Comparison of ENCODE assay signal across 12 mouse cellular contexts in the genomic region with DNA sequence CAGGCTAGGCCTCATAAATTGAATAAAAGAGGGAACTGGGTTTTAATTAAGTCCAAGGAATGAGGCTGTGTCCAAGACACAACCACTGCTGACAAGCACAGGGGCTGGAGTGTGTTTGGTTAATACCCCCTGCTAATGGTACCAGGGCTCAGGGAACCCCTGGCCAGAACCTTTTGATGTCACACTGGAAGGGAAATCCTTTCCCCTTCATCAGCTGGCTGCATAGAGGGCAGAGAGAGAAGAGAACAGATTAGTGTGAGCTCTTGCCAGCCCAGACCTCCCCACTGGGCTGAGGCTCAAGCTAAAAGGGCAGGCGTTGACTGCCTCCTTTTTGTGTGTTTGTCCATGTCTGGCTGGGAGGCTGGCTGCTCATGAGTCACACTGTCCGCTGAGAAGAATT.
DNase-seq lines count a peak whose midpoint lies in the region; ATAC-seq and TF ChIP-seq lines count a peak whose summit lies in the region.
"Had no signal": no experiment of that assay in that cellular context is flagged by ENCODE, and none has a peak within 500 bp of the region (broad histone marks: within the 10 kb centered on the region; RNA-seq: fewer than 3 reads in every experiment).

No protein-coding gene starts in this region.

- WGBS in lung, embryonic 14.5 days: 45% methylated on average over 2 of the region's 2 CpGs
- WGBS in forebrain, embryonic 13.5 days: 8% methylated on average over 2 of the region's 2 CpGs
- WGBS in midbrain, embryonic 11.5 days: 15% methylated on average over 2 of the region's 2 CpGs
- 64% methylated on average over 2 of the region's 2 CpGs for WGBS in intestine, embryonic 16.5 days
- 66% methylated on average over 2 of the region's 2 CpGs for WGBS in intestine, embryonic 15.5 days

- no peaks in the 10 kb centered on the region for H3K36me3 ChIP-seq in lung, embryonic 14.5 days (ENCODE audit: insufficient read depth)
- H3K36me3 ChIP-seq in forebrain, embryonic 13.5 days (ENCODE audit: poor library complexity, severe bottlenecking): no peaks in the 10 kb centered on the region
- H3K36me3 ChIP-seq in midbrain, embryonic 11.5 days (ENCODE audit: control insufficient read depth, insufficient read depth, low read length): no peaks in the 10 kb centered on the region
- H3K36me3 ChIP-seq in intestine, embryonic 16.5 days (ENCODE audit: control insufficient read depth, insufficient read depth, low read length): no peaks in the 10 kb centered on the region
- H3K36me3 ChIP-seq in intestine, embryonic 15.5 days: no peaks in the 10 kb centered on the region
- H3K36me3 ChIP-seq: embryonic facial prominence, embryonic 12.5 days had no signal

- no peak for ATAC-seq in lung, embryonic 14.5 days (ENCODE audit: insufficient read depth)
- peak; percentile 89 for ATAC-seq in forebrain, embryonic 13.5 days
- ATAC-seq in midbrain, embryonic 11.5 days (ENCODE audit: low FRiP score): peak; percentile 69
- ATAC-seq in intestine, embryonic 16.5 days: no peak
- no peak for ATAC-seq in intestine, embryonic 15.5 days

- H3K4me1 ChIP-seq in lung, embryonic 14.5 days (ENCODE audit: insufficient read depth): 0 out of 2 replicates have a peak, but pooled peaks cover 3% of the 10 kb centered on the region
- peaks cover 17% of the 10 kb centered on the region for H3K4me1 ChIP-seq in forebrain, embryonic 13.5 days
- H3K4me1 ChIP-seq in midbrain, embryonic 11.5 days (ENCODE audit: control insufficient read depth, insufficient read depth, low read length): no peaks in the 10 kb centered on the region
- H3K4me1 ChIP-seq in intestine, embryonic 16.5 days (ENCODE audit: control insufficient read depth, insufficient read depth, low read length): peaks cover 3% of the 10 kb centered on the region; the same call in 1 of the 2 replicates
- no peaks in the 10 kb centered on the region for H3K4me1 ChIP-seq in intestine, embryonic 15.5 days (replicated peaks)

- peak overlapping the region; percentile 27; the same call in 1 of the 2 replicates for H3K27ac ChIP-seq in lung, embryonic 14.5 days (ENCODE audit: low read depth)
- peak overlapping the region; percentile 68 for H3K27ac ChIP-seq in forebrain, embryonic 13.5 days
- H3K27ac ChIP-seq in midbrain, embryonic 11.5 days (ENCODE audit: low read depth, low read length): peak overlapping the region; percentile 20
- no peak overlapping the region for H3K27ac ChIP-seq in intestine, embryonic 16.5 days (ENCODE audit: low read length)
- H3K27ac ChIP-seq in intestine, embryonic 15.5 days: no peak overlapping the region
- H3K27ac ChIP-seq: embryonic facial prominence, embryonic 12.5 days had no signal

- no peak overlapping the region for H3K4me3 ChIP-seq in lung, embryonic 14.5 days (ENCODE audit: low read depth, low read length)
- H3K4me3 ChIP-seq in forebrain, embryonic 13.5 days: no peak overlapping the region
- H3K4me3 ChIP-seq in midbrain, embryonic 11.5 days (ENCODE audit: low read depth, low read length): no peak overlapping the region
- H3K4me3 ChIP-seq in intestine, embryonic 16.5 days (ENCODE audit: low read length): no peak overlapping the region
- no peak overlapping the region for H3K4me3 ChIP-seq in intestine, embryonic 15.5 days (replicated peaks)
- H3K4me3 ChIP-seq: embryonic facial prominence, embryonic 12.5 days; myocyte had no signal

- peaks cover 3% of the 10 kb centered on the region; the same call in 1 of the 2 replicates for H3K9me3 ChIP-seq in lung, embryonic 14.5 days (ENCODE audit: low read depth, low read length)
- peaks cover 7% of the 10 kb centered on the region; the same call in 1 of the 2 replicates for H3K9me3 ChIP-seq in forebrain, embryonic 13.5 days (replicated peaks)
- H3K9me3 ChIP-seq in midbrain, embryonic 11.5 days (ENCODE audit: control insufficient read depth, low read length): no peaks in the 10 kb centered on the region
- no peaks in the 10 kb centered on the region; the same call in 1 of the 2 replicates for H3K9me3 ChIP-seq in intestine, embryonic 16.5 days (ENCODE audit: control insufficient read depth, low read length)
- no peaks in the 10 kb centered on the region for H3K9me3 ChIP-seq in intestine, embryonic 15.5 days

- peak; percentile 21 for DNase-seq in lung, embryonic 14.5 days
- no peak for DNase-seq in lung, postnatal 4 days
- no peak for DNase-seq in midbrain, embryonic 11.5 days (ENCODE audit: low spot score, missing footprints)
- no peak for DNase-seq in spleen, adult 18-20 months
- DNase-seq: cerebellum, adult 9-10 months; kidney, postnatal 10 days; thymus, adult 2 months had no signal

- H3K4me2 ChIP-seq in lung, embryonic 14.5 days: no peak overlapping the region
- no peak overlapping the region for H3K4me2 ChIP-seq in forebrain, embryonic 13.5 days
- H3K4me2 ChIP-seq in midbrain, embryonic 11.5 days: no peak overlapping the region
- H3K4me2 ChIP-seq in intestine, embryonic 16.5 days (ENCODE audit: low read depth, low read length): no peak overlapping the region
- H3K4me2 ChIP-seq in intestine, embryonic 15.5 days (replicated peaks): no peak overlapping the region
- H3K4me2 ChIP-seq: embryonic facial prominence, embryonic 12.5 days had no signal

- no peak for TF ChIP-seq CTCF in lung, embryonic 14.5 days (IDR thresholded peaks at IDR 0.05; ENCODE audit: low read depth)

- H3K9ac ChIP-seq in lung, embryonic 14.5 days: no peak overlapping the region
- no peak overlapping the region for H3K9ac ChIP-seq in forebrain, embryonic 13.5 days
- no peak overlapping the region for H3K9ac ChIP-seq in midbrain, embryonic 11.5 days (ENCODE audit: low read length)
- H3K9ac ChIP-seq in intestine, embryonic 16.5 days (ENCODE audit: low read depth, low read length): no peak overlapping the region
- H3K9ac ChIP-seq in intestine, embryonic 15.5 days: no peak overlapping the region
- H3K9ac ChIP-seq: embryonic facial prominence, embryonic 12.5 days had no signal

- H3K27me3 ChIP-seq in lung, embryonic 14.5 days (ENCODE audit: insufficient read depth, low read length): no peaks in the 10 kb centered on the region
- no peaks in the 10 kb centered on the region; the same call in 1 of the 2 replicates for H3K27me3 ChIP-seq in forebrain, embryonic 13.5 days
- H3K27me3 ChIP-seq in midbrain, embryonic 11.5 days (ENCODE audit: control insufficient read depth, insufficient read depth, low read length): no peaks in the 10 kb centered on the region; the same call in 1 of the 2 replicates
- no peaks in the 10 kb centered on the region for H3K27me3 ChIP-seq in intestine, embryonic 16.5 days (replicated peaks; ENCODE audit: control insufficient read depth, insufficient read depth, low read length)
- no peaks in the 10 kb centered on the region for H3K27me3 ChIP-seq in intestine, embryonic 15.5 days (replicated peaks)
- H3K27me3 ChIP-seq: embryonic facial prominence, embryonic 12.5 days had no signal

Comparison
In these comparisons a context has a peak if more than half of its experiments do, and no peak if none do; other contexts are left out.
1. ATAC-seq: peak in forebrain, embryonic 13.5 days (single experiment) and midbrain, embryonic 11.5 days (single experiment); none in lung, embryonic 14.5 days (single experiment), intestine, embryonic 16.5 days (single experiment) and intestine, embryonic 15.5 days (single experiment).
2. H3K27ac ChIP-seq: peak in lung, embryonic 14.5 days (single experiment), forebrain, embryonic 13.5 days (single experiment) and midbrain, embryonic 11.5 days (single experiment); none in intestine, embryonic 16.5 days (single experiment) and intestine, embryonic 15.5 days (single experiment).